Mouse (Mus musculus) intestine, embryonic 15.5 days (tissue): ENCODE measurements at regions not wholly inside any gene's neighbourhood (a gene's known extent, or its start where the extent isn't known, plus 50 kb on each side); places are given as distances from the start of the nearest gene placed in this dataset.

ENCODE experiments used
- ATAC-seq: fragments of 200-750 bp; cut with Nextera tagmentation; 2 replicates; pipeline ENCODE4 v1.8.0; 2017; ENCODE audit warnings: moderate TSS enrichment, moderate library complexity
- H3K27ac ChIP-seq: fragments of 300-500 bp; sonication (generic); 2 replicates; pipeline ENCODE4 v1.5.1; 2015; ENCODE audit warnings: mild to moderate bottlenecking, inconsistent platforms
- H3K27me3 ChIP-seq: fragments of 300-500 bp; sonication (generic); replicated peaks from 2 replicates; pipeline ENCODE4 v1.6.1; 2015; ENCODE audit warnings: inconsistent platforms
- H3K36me3 ChIP-seq: fragments of 300-500 bp; sonication (generic); 2 replicates; pipeline ENCODE4 v1.6.1; 2015; ENCODE audit warnings: inconsistent platforms
- H3K4me1 ChIP-seq: fragments of 300-500 bp; sonication (generic); replicated peaks from 2 replicates; pipeline ENCODE4 v1.6.1; 2015; ENCODE audit warnings: inconsistent platforms
- H3K4me2 ChIP-seq: fragments of 300-500 bp; sonication (generic); replicated peaks from 2 replicates; pipeline ENCODE4 v1.6.1; 2015; ENCODE audit warnings: mild to moderate bottlenecking, inconsistent platforms
- H3K4me3 ChIP-seq: fragments of 300-500 bp; sonication (generic); replicated peaks from 2 replicates; pipeline ENCODE4 v1.5.1; 2015; ENCODE audit warnings: inconsistent platforms
- H3K9ac ChIP-seq: fragments of 300-500 bp; sonication (generic); 2 replicates; pipeline ENCODE4 v1.6.1; 2015; ENCODE audit warnings: inconsistent platforms
- H3K9me3 ChIP-seq: fragments of 300-500 bp; sonication (generic); 2 replicates; pipeline ENCODE4 v1.6.1; 2016; ENCODE audit warnings: inconsistent platforms
- WGBS: fragments of 180-500 bp; shearing (Covaris S2); methylation state at CpG from one replicate; pipeline ENCODE4 v1.1.7; 2015; 5-methylcytosine and 5-hydroxymethylcytosine counted together

- H3K4me2 ChIP-seq, result no peak overlapping the region
- no peak for ATAC-seq
- H3K36me3 ChIP-seq, result no peaks in the 10 kb centered on the region
- 48% methylated on average over 5 of the region's 5 CpGs for WGBS
- no peaks in the 10 kb centered on the region for H3K9me3 ChIP-seq
- no peaks in the 10 kb centered on the region for H3K4me1 ChIP-seq
- H3K27ac ChIP-seq, result no peak overlapping the region
- no peak overlapping the region for H3K9ac ChIP-seq
- no peak overlapping the region for H3K4me3 ChIP-seq
- H3K27me3 ChIP-seq, result no peaks in the 10 kb centered on the region
These were observed 208.0 kb downstream of the Papss1 start for GRCm38 (mm10) chr3:131772593-131772992.

DNA sequence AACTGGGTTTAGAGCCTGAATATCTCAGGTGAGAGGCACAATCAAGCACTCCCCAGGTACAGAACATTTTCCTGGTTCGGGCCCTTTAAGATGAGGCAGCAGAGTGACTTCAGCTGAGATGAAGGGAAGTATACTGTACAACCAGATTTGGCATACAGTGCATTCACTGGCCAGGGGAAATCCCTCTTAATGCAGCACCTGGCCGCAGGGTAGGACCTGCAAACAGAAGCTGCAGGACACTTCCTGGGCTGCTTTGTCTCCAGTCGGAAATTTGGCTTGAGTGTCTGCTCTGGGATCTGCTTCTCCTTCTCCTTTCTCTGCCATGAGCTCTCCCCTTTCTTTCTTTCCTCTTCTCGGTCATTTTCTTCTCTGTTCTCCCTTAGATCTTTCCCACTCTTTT is 210.9 kb downstream of the Papss1 start:
- no peak overlapping the region for H3K4me2 ChIP-seq
- no peak for ATAC-seq
- no peak overlapping the region for H3K27ac ChIP-seq
- WGBS, result 64% methylated on average over 4 of the region's 4 CpGs
- H3K9me3 ChIP-seq, result no peaks in the 10 kb centered on the region
- H3K4me3 ChIP-seq, result no peak overlapping the region
- H3K36me3 ChIP-seq, result no peaks in the 10 kb centered on the region
- H3K27me3 ChIP-seq, result no peaks in the 10 kb centered on the region
- no peak overlapping the region for H3K9ac ChIP-seq
- H3K4me1 ChIP-seq, result no peaks in the 10 kb centered on the region

DNA sequence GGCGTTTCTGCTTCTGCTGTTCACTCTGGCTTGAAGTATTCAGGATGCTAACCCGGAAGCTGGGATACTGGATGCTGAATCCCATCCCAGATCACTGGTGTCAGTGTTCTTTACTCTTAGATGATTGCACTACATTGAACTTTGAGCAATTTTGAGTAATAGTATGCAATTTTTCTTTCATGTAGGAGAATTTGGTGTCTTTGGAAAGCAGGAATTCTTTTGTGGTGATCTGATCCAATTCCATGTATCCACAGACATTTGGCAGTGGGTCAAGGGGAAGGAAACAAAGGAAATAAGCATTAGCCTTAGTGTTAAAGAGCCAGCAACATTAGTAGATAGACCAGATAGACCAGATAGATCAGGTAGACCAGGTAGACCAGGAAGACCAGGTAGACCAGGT is 212.1 kb downstream of the Papss1 start:
- no peak overlapping the region for H3K27ac ChIP-seq
- H3K4me2 ChIP-seq, result no peak overlapping the region
- H3K4me3 ChIP-seq, result no peak overlapping the region
- no peak overlapping the region for H3K9ac ChIP-seq
- H3K27me3 ChIP-seq, result no peaks in the 10 kb centered on the region
- H3K9me3 ChIP-seq, result no peaks in the 10 kb centered on the region
- no peaks in the 10 kb centered on the region for H3K36me3 ChIP-seq
- no peaks in the 10 kb centered on the region for H3K4me1 ChIP-seq
- WGBS, result 81% methylated on average over 2 of the region's 2 CpGs
- ATAC-seq, result no peak

DNA sequence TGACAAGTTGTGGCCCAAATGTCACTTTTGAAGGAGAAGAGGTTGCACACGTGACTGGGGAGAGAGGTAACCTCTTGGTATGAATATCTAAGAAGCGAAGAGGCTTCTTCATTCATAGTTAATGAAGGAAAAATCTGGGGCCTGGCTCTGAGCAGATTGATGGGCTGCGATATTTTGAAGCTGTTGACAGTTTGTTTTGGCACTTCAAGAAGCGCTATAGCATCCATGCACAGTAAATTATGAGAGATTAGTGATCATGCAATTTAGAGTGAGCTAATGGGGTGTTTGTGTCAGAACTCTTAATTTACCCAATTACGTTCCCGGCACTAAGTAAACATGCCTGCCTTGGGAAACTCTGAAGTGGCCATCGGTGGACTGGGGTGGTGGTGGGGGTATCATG is 215.2 kb downstream of the Papss1 start:
- ATAC-seq, result no peak
- no peaks in the 10 kb centered on the region for H3K27me3 ChIP-seq
- WGBS, result 63% methylated on average over 7 of the region's 7 CpGs

GRCm38 (mm10) chr3:131785524-131785923 is 221.0 kb downstream of the Papss1 start:
- no peak overlapping the region for H3K4me2 ChIP-seq
- no peaks in the 10 kb centered on the region for H3K27me3 ChIP-seq
- H3K27ac ChIP-seq, result no peak overlapping the region
- no peak overlapping the region for H3K4me3 ChIP-seq
- H3K4me1 ChIP-seq, result no peaks in the 10 kb centered on the region
- no peak overlapping the region for H3K9ac ChIP-seq
- 76% methylated on average over 3 of the region's 3 CpGs for WGBS
- no peaks in the 10 kb centered on the region for H3K36me3 ChIP-seq
- H3K9me3 ChIP-seq, result no peaks in the 10 kb centered on the region
- ATAC-seq, result no peak

More for the DNA sequence above, 215.2 kb downstream of the Papss1 start:
- no peaks in the 10 kb centered on the region for H3K4me1 ChIP-seq
- no peak overlapping the region for H3K27ac ChIP-seq
- H3K9ac ChIP-seq, result no peak overlapping the region
- no peaks in the 10 kb centered on the region for H3K9me3 ChIP-seq
- no peak overlapping the region for H3K4me3 ChIP-seq
- H3K4me2 ChIP-seq, result no peak overlapping the region
- H3K36me3 ChIP-seq, result no peaks in the 10 kb centered on the region

DNA sequence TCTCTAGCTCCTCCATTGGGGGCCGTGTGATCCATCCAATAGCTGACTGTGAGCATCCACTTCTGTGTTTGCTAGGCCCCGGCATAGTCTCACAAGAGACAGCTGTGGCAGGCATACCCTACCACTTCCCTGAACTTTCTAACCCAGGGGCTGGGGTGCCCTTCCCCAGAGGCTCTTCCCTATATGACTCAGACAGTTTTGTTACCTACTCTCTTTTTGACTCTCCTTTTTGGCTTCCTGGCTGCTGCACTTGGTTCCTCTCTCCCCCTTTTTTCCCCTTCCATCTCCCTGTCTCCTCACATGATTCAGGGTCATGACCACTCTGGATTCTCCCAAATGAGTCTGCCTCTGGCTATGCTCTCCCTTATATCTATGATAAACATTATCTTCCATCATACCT is 223.8 kb downstream of the Papss1 start:
- Histone ChIP-seq H3K4me3 (no peak overlapping the region), H3K27me3 (no peaks in the 10 kb centered on the region), H3K27ac (no peak overlapping the region), H3K9ac (no peak overlapping the region), H3K9me3 (no peaks in the 10 kb centered on the region), H3K4me2 (no peak overlapping the region), H3K36me3 (no peaks in the 10 kb centered on the region), H3K4me1 (no peaks in the 10 kb centered on the region)
- WGBS, result 87% methylated on average over 2 of the region's 2 CpGs
- no peak for ATAC-seq

DNA sequence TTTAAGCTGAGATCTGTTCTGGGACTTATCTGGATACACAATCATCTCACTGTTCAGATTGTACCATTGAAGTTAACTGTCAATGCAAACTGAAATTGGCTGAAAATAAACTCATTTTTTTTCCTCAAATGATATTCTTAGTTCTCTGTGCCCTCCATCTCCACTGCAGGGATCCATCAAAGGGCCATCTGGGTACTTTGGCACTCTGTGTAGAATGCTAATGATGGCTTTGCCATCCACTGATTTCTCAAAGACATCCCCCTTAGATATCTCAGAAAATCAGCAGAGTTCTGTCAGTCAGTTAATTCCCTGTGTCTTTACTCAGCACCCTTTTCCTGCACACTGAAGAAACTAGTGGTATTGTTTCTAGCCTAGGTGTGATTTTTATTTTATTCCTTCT is 224.6 kb downstream of the Papss1 start:
- no peaks in the 10 kb centered on the region for H3K36me3 ChIP-seq
- no peak overlapping the region for H3K4me2 ChIP-seq
- no peak overlapping the region for H3K27ac ChIP-seq
- H3K4me1 ChIP-seq, result no peaks in the 10 kb centered on the region
- H3K27me3 ChIP-seq, result no peaks in the 10 kb centered on the region
- H3K9me3 ChIP-seq, result no peaks in the 10 kb centered on the region
- H3K4me3 ChIP-seq, result no peak overlapping the region
- ATAC-seq, result no peak
- no peak overlapping the region for H3K9ac ChIP-seq

DNA sequence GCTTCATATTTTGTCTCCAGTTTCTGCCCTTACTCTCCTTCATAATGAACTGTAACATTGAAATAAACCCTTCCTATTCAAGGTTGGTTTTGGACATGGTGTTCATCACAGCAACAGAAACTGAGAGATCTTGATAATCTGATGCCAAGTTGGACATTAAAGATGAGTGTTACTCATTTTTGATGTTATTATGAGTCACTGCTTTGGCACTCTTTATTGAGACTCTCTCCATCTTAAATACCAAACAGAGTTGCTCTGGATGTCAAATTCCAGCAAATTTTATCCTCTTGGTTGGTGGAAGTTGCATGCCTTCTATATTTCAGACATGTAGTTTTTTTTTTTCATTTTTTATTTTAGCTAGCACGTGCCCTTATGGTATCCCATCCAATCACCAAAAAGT is 229.5 kb downstream of the Papss1 start:
- no peaks in the 10 kb centered on the region for H3K4me1 ChIP-seq
- H3K4me3 ChIP-seq, result no peak overlapping the region
- WGBS, result 74% methylated on average over 1 of the region's 1 CpGs
- no peak overlapping the region for H3K27ac ChIP-seq
- H3K36me3 ChIP-seq, result no peaks in the 10 kb centered on the region
- no peaks in the 10 kb centered on the region for H3K27me3 ChIP-seq
- no peak overlapping the region for H3K4me2 ChIP-seq
- H3K9me3 ChIP-seq, result no peaks in the 10 kb centered on the region
- H3K9ac ChIP-seq, result no peak overlapping the region
- no peak for ATAC-seq

DNA sequence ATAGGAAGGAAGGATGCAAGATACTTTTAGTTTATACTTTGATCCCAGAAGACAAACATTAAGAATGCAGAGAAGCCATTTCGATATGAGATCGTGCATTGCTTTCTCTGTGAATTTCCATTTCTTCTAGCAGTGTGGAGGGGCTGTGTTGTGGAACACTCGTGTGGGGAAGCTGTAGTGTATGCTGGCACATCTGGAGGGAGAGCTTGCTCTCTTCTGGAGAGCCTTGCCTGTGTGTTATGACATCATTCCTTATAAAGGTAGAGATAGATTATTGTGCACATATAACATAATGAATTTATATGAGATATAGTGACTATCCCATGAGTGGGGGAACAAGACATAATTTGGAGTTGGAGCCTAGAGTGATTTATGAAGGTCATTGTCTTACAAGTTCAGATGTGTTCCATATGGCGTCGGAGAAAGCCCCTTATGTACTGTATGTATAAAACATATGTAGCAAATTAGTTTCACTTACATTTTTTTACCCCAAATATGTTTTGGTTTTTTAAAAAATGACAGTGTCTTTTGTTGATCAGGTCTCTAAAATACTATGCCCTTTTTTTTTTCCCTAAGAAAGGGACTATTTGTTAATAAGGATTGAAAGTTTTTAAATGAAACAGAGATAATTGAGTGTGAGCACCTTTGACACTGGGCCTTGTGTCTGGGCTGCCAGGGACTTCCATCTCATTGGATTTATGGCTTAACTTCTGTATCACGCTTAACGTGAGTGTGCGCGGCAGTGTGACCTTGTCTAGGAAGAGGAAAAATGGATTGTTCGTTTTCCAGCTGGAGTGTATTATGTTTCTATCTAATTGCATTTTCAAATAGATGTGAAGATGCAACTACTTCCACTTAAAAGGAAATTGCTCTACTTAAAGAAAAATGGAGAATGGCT is 230.8 kb downstream of the Papss1 start:
- ATAC-seq, result no peak
- H3K4me3 ChIP-seq, result no peak overlapping the region
- H3K4me2 ChIP-seq, result no peak overlapping the region
- H3K4me1 ChIP-seq, result no peaks in the 10 kb centered on the region
- no peaks in the 10 kb centered on the region for H3K36me3 ChIP-seq
- 64% methylated on average over 10 of the region's 10 CpGs for WGBS
- no peaks in the 10 kb centered on the region for H3K27me3 ChIP-seq
- H3K9ac ChIP-seq, result no peak overlapping the region
- H3K9me3 ChIP-seq, result no peaks in the 10 kb centered on the region
- H3K27ac ChIP-seq, result no peak overlapping the region

DNA sequence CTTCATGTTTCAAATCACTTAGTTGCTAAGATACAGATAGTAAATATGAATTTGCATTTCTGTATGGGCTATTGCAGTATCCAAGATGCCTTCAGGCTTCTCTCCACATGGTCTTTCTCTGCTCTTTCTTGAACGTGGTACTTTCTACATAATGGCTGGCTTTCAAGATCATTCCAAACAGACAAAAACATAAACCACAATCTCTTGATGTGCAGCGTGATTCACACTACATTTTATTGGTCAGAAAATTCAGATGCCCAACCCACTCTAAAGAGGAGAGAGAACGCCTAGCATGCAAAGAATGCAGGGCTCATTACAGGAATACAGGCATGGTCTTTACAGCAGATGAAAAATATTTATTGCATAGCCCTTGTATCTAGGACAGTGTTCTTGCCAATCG is 235.2 kb downstream of the Papss1 start:
- no peaks in the 10 kb centered on the region for H3K27me3 ChIP-seq

GRCm38 (mm10) chr3:131801551-131801950 is 237.0 kb downstream of the Papss1 start:
- no peak overlapping the region for H3K9ac ChIP-seq
- no peaks in the 10 kb centered on the region for H3K36me3 ChIP-seq
- no peaks in the 10 kb centered on the region for H3K9me3 ChIP-seq
- no peak overlapping the region for H3K4me3 ChIP-seq
- no peak for ATAC-seq
- WGBS, result 79% methylated on average over 3 of the region's 3 CpGs
- no peak overlapping the region for H3K27ac ChIP-seq
- no peaks in the 10 kb centered on the region for H3K27me3 ChIP-seq
- H3K4me1 ChIP-seq, result no peaks in the 10 kb centered on the region
- no peak overlapping the region for H3K4me2 ChIP-seq

More for the DNA sequence above, 235.2 kb downstream of the Papss1 start:
- WGBS, result 57% methylated on average over 4 of the region's 4 CpGs
- H3K36me3 ChIP-seq, result no peaks in the 10 kb centered on the region
- H3K9me3 ChIP-seq, result no peaks in the 10 kb centered on the region
- H3K9ac ChIP-seq, result no peak overlapping the region
- no peak overlapping the region for H3K27ac ChIP-seq
- ATAC-seq, result no peak
- no peak overlapping the region for H3K4me3 ChIP-seq
- H3K4me2 ChIP-seq, result no peak overlapping the region
- no peaks in the 10 kb centered on the region for H3K4me1 ChIP-seq

DNA sequence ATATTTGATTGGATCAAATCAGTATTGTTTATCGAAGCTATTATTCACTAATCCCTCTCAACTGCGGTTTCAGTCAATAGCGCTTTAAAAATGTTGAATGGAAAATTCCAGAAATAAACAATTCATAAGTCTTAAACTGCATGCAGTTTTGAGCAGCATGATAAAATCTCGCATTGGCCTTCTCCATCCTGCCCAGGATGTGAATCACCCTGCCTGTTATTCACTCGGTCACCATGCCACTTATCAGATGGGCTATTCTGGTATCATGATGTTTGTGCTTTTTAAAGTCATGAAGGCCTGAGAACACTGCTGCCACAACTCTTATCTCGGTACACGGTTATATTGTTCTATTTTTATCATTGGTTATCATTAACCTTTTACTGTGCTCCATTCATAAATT is 238.3 kb downstream of the Papss1 start:
- Histone ChIP-seq H3K4me1 (no peaks in the 10 kb centered on the region), H3K9ac (no peak overlapping the region), H3K27ac (no peak overlapping the region), H3K36me3 (no peaks in the 10 kb centered on the region), H3K4me3 (no peak overlapping the region), H3K27me3 (no peaks in the 10 kb centered on the region), H3K4me2 (no peak overlapping the region), H3K9me3 (no peaks in the 10 kb centered on the region)
- no peak for ATAC-seq
- 48% methylated on average over 7 of the region's 7 CpGs for WGBS

- no peak for ATAC-seq
- Histone ChIP-seq H3K9ac (no peak overlapping the region), H3K9me3 (no peaks in the 10 kb centered on the region), H3K27ac (no peak overlapping the region), H3K4me3 (no peak overlapping the region), H3K4me2 (no peak overlapping the region), H3K4me1 (no peaks in the 10 kb centered on the region), H3K27me3 (no peaks in the 10 kb centered on the region), H3K36me3 (no peaks in the 10 kb centered on the region)
- WGBS, result 57% methylated on average over 8 of the region's 8 CpGs
These were observed 243.6 kb downstream of the Papss1 start for GRCm38 (mm10) chr3:131808127-131808526.
